Mouse (Mus musculus): ENCODE data around the gene 3110018I06Rik.

Gene 3110018I06Rik

GRCm38 (mm10) chr12:107488371-107488770 lies at the start of gene 3110018I06Rik:
TSS of gene 3110018I06Rik (plus strand) at chr12:107488632.
- no peak for DNase-seq (ENCODE audit: low read depth, low spot score)

DNA sequence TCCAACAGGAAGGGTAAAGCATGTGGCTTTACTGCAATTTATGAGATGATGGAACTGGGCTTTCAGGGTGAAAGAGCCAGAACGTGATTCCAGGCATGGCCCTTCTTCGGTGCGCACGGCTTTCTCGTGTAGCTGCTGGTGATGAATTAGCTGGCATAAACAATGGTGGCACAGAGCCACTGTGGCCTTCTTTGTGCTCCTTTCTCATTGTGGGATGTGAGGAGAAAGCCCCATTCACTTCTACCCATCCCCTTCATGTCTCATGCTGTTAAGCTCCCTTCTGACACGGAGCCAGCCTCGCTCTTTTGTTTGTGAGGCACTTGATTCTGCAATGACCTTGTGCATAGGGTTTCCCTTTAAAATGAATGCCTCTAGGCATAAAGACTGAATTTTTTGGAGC lies 43.8 kb upstream of the 3110018I06Rik start:
- no peak for DNase-seq (ENCODE audit: low read depth, low spot score)

DNA sequence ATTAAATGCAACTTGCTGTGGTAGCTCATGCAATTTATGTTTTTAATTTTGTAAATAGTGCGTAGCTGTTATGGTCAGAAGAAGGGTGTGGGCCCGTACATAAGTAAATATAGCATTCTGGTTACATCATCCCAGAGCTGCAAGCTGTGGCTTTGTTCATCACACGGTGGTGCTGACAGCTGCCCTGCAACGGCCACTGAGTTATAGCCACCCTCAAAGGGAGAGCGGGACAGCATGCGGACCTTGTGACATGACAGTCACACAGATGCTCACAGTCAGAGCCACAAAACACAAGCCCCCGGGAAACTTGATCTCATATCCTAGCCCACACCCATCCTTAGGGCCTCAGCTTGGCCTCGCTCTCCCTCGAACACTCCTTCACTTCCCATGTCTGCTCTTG lies 30.6 kb upstream of the 3110018I06Rik start:
- no peak for DNase-seq (ENCODE audit: low read depth, low spot score)

GRCm38 (mm10) chr12:107464731-107465130 lies 23.7 kb upstream of the 3110018I06Rik start:
- peak; percentile 45 for DNase-seq (ENCODE audit: low read depth, low spot score)

DNA sequence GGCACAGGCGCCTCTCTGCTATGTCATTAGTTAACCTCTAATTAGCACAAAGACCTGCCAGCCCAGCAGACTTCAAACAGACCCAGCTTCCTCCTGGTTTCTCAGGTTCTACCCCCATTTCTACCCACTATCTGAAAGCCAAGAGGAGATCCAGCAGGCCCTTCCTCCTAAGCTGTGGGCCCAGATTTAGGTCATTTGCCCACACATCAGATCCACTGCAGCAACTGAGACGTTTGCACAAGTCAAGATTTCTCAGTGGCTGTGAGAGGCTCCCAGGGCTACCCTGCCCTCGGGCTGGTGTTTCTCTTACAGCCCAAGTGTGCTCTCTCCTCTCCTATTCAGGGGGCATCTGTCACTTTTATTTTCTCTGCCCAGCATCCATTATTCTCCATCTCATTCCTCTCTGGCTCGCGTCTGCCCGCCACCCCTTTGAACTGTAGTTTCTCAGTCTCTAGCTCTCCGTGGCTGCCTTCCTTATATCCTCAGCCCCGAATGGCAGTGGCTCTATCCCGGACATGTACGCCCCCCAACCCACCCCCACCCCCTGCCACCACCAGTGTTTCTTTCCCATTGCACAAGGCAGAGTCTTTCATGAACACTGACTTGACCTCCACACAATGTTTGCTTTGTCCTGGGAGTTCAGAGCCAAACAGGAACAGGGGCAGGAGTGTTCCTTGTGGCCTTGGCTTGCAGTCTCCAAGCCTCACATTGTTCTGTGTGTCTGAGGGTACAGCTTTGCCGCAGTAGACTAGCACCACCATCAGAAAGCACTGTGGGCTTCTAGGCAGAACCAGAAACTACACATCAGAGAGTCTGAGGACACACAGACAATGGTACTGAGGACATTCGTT lies 11.8 kb upstream of the 3110018I06Rik start:
- no peak for DNase-seq (ENCODE audit: low read depth, low spot score)

- DNase-seq (ENCODE audit: low read depth, low spot score) = no peak
Measured at GRCm38 (mm10) chr12:107479350-107479749, 9.1 kb upstream of the 3110018I06Rik start.

- no peak for DNase-seq (ENCODE audit: low read depth, low spot score)
Measured at GRCm38 (mm10) chr12:107483031-107483430, 5.4 kb upstream of the 3110018I06Rik start.

DNA sequence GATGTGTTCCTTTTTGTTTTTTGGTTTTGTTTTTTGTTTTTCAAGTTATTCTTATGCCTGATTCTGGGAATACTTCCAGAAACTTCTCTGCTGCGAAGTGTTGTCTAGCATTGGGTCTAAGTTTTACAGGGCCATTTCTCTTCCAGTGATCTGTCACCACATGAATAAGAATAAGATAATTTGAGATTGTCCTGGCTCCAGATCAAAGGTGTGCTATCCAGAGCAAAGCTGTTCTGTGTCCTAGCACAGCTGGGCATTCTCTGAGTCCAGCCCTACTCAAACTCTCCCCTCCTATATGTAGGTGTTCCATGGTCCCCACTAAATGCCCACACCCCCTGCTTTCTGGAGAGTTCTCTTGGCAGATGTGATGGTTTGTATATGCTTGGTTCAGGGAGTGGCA lies 2.9 kb downstream of the 3110018I06Rik start:
- DNase-seq (ENCODE audit: low read depth, low spot score) = no peak

DNA sequence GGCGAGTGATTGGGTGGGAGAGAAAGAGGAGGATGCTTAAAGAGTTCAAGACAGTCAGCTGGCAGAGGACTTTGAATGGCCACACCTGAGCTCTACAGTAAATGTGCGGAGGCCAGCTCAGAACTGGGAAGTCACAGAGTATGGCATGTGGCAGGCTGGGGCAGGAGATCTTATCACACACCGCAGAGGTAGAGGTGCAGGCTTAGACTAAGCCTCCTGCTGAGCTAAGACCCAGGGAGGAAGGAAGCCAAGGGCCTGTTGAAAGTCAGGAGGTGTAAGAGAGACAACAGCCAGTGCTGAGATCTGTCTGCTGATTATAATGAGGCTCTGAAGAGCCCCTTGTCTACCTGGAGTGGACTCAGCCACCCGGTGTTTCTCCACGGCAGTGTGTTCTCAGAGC lies 8.5 kb downstream of the 3110018I06Rik start:
- no peak for DNase-seq (ENCODE audit: low read depth, low spot score)

DNA sequence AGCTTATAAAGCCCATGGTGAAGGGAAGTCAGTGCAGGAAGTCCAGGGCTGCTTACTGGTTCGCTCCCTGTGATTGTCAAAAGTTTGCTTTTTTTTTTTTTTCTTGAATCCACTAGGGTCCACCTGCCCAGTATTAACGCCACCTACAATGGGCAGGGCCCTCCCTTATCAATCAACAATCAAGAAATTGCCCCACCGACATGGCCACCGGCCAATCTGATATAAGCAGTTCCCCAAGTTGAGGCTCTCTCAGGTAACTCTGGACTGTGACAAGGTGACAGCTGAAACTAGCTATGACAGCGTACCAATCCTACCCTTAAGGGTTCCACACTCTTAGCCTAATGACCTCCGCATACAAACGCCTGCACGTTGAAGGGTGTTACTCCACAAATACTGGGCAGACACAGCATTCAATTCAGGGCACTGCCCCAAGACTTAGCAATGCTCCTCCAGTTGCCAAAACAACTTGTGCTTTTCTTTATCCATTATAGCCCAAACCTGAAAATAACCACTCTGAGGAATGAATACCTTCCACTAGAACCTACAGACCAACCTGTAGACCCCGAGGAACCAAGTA lies 21.3 kb downstream of the 3110018I06Rik start:
- no peak for DNase-seq (ENCODE audit: low read depth, low spot score)

- DNase-seq (ENCODE audit: low read depth, low spot score) = no peak
Measured at GRCm38 (mm10) chr12:107511112-107511511, 22.7 kb downstream of the 3110018I06Rik start.

GRCm38 (mm10) chr12:107516265-107517217 lies 28.1 kb downstream of the 3110018I06Rik start:
- DNase-seq (ENCODE audit: low read depth, low spot score) = no peak

GRCm38 (mm10) chr12:107520941-107521340 lies 32.5 kb downstream of the 3110018I06Rik start:
- DNase-seq (ENCODE audit: low read depth, low spot score) = no peak

DNA sequence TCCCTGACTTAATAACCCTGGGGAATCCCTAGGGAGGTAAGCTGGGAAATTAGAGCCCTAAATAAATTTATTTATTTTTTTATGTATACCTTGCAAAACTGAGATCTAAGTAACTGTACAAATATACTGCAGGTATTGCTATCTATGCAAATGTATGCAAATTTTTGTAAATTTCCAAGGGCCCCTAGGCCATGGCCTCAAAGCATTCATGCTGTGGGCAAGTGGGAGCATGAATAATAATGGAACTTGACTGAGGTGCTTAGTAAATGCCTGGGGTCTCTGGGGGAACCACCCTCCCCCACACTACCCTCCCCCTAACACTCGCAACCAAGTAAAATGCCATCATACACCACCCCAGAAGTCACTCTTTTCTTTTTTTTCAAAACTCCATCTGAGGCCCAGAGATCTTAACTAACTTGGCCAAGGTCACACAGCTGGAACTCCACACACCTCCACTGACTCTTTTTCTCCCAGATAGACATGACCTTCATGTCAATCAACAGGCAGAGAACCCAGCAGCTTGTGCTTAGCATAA lies 40.0 kb downstream of the 3110018I06Rik start:
- DNase-seq (ENCODE audit: low read depth, low spot score) = peak; percentile 85

DNA sequence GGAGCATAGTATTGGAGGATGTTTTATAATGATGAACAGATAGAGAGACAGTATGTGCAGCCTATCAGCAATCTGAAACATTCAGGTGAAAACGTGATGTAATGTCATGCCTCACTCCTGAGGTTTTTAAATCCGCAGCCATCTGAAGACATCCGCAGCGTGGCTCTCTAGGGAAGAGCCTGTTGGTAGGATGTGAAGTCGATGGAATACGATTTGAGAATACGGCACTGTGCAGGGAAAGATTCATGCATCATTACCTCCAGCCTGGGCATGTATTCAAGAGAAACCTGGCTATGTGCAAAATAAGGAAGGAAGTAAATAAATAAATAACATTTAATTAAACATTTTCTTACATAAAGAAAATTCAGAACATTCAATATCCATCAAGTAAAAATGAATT lies 44.4 kb downstream of the 3110018I06Rik start:
- DNase-seq (ENCODE audit: low read depth, low spot score) = no peak

All from ES-CJ7 (cell line).